Mouse (Mus musculus): ENCODE data around the gene Sycn. TPM values are rescaled to one million over a fixed set of nuclear protein-coding genes. Genes with fewer than 3 reads are reported as not detected.

Gene Sycn
- polyA plus RNA-seq, 1 experiment from 2014 or later = not detected

- no peak overlapping the region for H3K9ac ChIP-seq (replicated peaks)
- 93% methylated on average over 11 of the region's 11 CpGs for WGBS
- no peak for ATAC-seq (replicated peaks)
- H3K4me1 ChIP-seq = no peaks in the 10 kb centered on the region
- H3K27me3 ChIP-seq = no peaks in the 10 kb centered on the region
- no peak overlapping the region for H3K27ac ChIP-seq (replicated peaks)
- H3K4me2 ChIP-seq (replicated peaks) = no peak overlapping the region
- no peaks in the 10 kb centered on the region for H3K9me3 ChIP-seq
- H3K4me3 ChIP-seq = no peak overlapping the region
- peaks cover 36% of the 10 kb centered on the region for H3K36me3 ChIP-seq
These were observed 21.3 kb downstream of the Sycn start for GRCm38 (mm10) chr7:28561967-28562366.

DNA sequence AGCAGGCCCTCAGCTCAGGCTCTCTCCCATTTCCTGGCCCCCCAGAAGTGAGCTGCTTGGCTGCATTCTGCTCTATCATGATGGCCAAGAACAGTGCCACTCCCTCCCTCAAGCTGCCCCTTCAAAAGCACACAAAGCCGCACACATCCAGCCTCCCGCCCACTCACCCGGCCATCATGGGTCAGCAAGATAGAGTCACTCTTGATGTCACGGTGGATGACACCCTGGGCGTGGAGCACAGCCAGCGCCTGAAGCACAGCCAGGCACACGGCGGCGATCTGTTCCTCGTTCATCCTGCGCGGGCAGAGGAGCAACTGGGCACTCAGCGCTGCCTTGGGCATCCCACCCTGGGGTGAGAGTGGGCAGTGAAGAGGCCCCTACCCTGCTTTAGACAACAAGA lies 21.7 kb downstream of the Sycn start:
- Histone ChIP-seq H3K36me3 (peaks cover 40% of the 10 kb centered on the region), H3K4me1 (no peaks in the 10 kb centered on the region), H3K9me3 (no peaks in the 10 kb centered on the region), H3K9ac (replicated peaks) (no peak overlapping the region), H3K4me3 (no peak overlapping the region), H3K4me2 (replicated peaks) (no peak overlapping the region), H3K27ac (replicated peaks) (no peak overlapping the region), H3K27me3 (no peaks in the 10 kb centered on the region)
- 93% methylated on average over 13 of the region's 13 CpGs for WGBS
- ATAC-seq (replicated peaks) = no peak

DNA sequence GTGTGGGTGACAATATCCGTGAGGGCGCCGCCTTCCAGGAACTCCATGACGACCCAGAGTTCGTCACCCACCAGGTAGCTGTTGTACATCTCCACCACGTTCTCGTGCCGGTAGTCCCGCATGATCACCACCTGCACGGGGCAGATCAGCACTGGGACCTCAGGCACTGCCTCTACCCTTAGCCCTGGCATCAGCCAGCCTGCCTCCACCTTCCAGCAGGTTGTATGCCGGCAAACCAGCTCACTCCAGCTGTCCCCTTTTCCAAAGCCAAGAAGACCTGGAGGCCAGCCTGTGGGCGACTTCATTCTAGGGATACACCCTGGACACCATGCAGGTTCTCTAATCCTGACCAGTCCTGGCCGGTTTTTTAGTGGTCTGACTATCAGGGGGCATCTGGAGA lies 22.3 kb downstream of the Sycn start:
- H3K4me2 ChIP-seq (replicated peaks) = no peak overlapping the region
- ATAC-seq (replicated peaks) = no peak
- peaks cover 45% of the 10 kb centered on the region for H3K36me3 ChIP-seq
- 92% methylated on average over 13 of the region's 13 CpGs for WGBS
- no peak overlapping the region for H3K9ac ChIP-seq (replicated peaks)
- no peak overlapping the region for H3K4me3 ChIP-seq
- H3K27me3 ChIP-seq = no peaks in the 10 kb centered on the region
- H3K4me1 ChIP-seq = no peaks in the 10 kb centered on the region
- H3K9me3 ChIP-seq = no peaks in the 10 kb centered on the region
- H3K27ac ChIP-seq (replicated peaks) = no peak overlapping the region

GRCm38 (mm10) chr7:28565407-28565806 lies 24.7 kb downstream of the Sycn start:
- 65% methylated on average over 5 of the region's 5 CpGs for whole genome bisulfite sequencing
- H3K27me3 ChIP-seq = no peaks in the 10 kb centered on the region
- no peak overlapping the region for H3K4me3 ChIP-seq
- ATAC-seq (replicated peaks) = no peak
- no peaks in the 10 kb centered on the region for H3K9me3 ChIP-seq
- no peak overlapping the region for H3K4me2 ChIP-seq (replicated peaks)
- no peak overlapping the region for H3K9ac ChIP-seq (replicated peaks)
- peaks cover 32% of the 10 kb centered on the region for H3K36me3 ChIP-seq
- H3K4me1 ChIP-seq = peaks cover under 1% of the 10 kb centered on the region; the same call in 1 of the 2 replicates
- no peak overlapping the region for H3K27ac ChIP-seq (replicated peaks)

- H3K4me1 ChIP-seq = peaks cover 8% of the 10 kb centered on the region; the same call in 1 of the 2 replicates
- no peaks in the 10 kb centered on the region for H3K27me3 ChIP-seq
- H3K9me3 ChIP-seq = no peaks in the 10 kb centered on the region
- no peak overlapping the region for H3K4me3 ChIP-seq
- H3K27ac ChIP-seq (replicated peaks) = no peak overlapping the region
- ATAC-seq (replicated peaks) = no peak
- no peak overlapping the region for H3K9ac ChIP-seq (replicated peaks)
- no peak overlapping the region for H3K4me2 ChIP-seq (replicated peaks)
- peaks cover 27% of the 10 kb centered on the region for H3K36me3 ChIP-seq
- 90% methylated on average over 4 of the region's 4 CpGs for WGBS
These were observed 26.9 kb downstream of the Sycn start for GRCm38 (mm10) chr7:28567539-28567938.

DNA sequence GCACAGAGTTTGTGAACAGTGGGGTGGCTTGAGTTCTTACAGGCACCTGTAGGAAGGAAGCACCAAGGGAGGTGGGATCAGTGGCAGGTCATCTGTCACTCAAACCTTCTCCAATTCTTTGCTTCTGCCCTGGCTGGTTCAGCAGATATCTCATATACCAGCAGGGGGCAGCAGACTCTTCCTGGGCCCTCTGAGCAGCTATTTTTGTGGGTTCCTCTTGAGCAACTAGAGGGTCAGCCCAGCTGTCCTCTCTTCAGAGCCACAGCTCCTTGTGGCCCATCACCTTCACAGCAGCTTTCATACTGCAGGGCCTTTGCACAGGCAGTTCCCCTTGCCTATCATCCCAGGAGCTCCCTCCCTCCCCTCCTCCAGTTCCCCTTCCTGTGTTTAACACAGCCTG lies 27.6 kb downstream of the Sycn start:
- Histone ChIP-seq H3K9me3 (no peaks in the 10 kb centered on the region), H3K36me3 (peaks cover 27% of the 10 kb centered on the region), H3K27ac (replicated peaks) (no peak overlapping the region), H3K4me3 (no peak overlapping the region), H3K9ac (replicated peaks) (no peak overlapping the region), H3K4me2 (replicated peaks) (no peak overlapping the region), H3K27me3 (no peaks in the 10 kb centered on the region), H3K4me1 (peaks cover 8% of the 10 kb centered on the region; the same call in 1 of the 2 replicates)
- no peak for ATAC-seq (replicated peaks)

DNA sequence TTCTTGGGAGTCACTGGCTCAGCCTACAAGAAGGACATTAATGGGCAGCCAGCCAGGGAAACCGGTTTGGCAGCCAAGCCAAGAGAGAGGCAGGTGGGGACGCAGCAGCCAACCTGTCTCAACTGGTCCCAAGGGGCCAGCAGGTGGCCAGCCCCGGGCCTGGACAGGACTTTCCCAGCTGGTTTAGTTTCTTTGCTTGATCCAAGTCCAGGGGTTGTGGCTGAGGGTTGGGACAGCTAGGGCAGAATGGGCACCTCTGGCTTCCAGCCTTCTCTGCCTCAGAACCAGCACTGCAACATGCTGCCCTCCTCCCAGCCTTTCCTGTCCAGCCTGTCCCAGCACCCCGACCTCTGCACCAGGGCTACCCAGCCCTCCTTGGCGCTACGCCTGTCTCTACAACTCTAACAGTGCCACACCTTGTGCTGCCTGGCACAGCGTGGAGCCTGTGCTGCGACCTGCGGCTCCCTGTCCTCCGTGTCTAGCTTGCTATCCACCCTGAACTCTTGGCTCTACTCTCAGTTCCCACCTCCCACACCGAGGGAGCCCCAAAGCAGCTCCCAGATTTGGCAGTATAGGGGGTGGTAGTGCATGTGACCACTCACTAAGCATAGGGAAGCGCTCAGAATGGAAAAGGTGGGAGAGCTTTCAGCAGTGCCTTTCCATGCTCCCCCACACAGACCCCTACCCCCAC lies 29.8 kb downstream of the Sycn start:
- H3K36me3 ChIP-seq = peaks cover 16% of the 10 kb centered on the region
- H3K9ac ChIP-seq (replicated peaks) = no peak overlapping the region
- H3K4me3 ChIP-seq = no peak overlapping the region
- H3K9me3 ChIP-seq = no peaks in the 10 kb centered on the region
- WGBS = 67% methylated on average over 12 of the region's 12 CpGs
- H3K4me1 ChIP-seq = peaks cover 8% of the 10 kb centered on the region; the same call in 1 of the 2 replicates
- ATAC-seq (replicated peaks) = no peak
- no peaks in the 10 kb centered on the region for H3K27me3 ChIP-seq
- no peak overlapping the region for H3K4me2 ChIP-seq (replicated peaks)
- 0 out of 2 replicates have a peak overlapping the region, but pooled peaks have one; percentile 10 for H3K27ac ChIP-seq (replicated peaks)

GRCm38 (mm10) chr7:28570982-28571682 lies 30.4 kb downstream of the Sycn start:
- Histone ChIP-seq H3K27ac (replicated peaks) (0 out of 2 replicates have a peak overlapping the region, but pooled peaks have one; percentile 8), H3K36me3 (peaks cover 16% of the 10 kb centered on the region), H3K9ac (replicated peaks) (no peak overlapping the region), H3K4me2 (replicated peaks) (no peak overlapping the region), H3K27me3 (no peaks in the 10 kb centered on the region), H3K9me3 (no peaks in the 10 kb centered on the region), H3K4me3 (no peak overlapping the region), H3K4me1 (peaks cover 8% of the 10 kb centered on the region; the same call in 1 of the 2 replicates)
- WGBS = 50% methylated on average over 5 of the region's 5 CpGs
- ATAC-seq (replicated peaks) = no peak

- no peak for ATAC-seq (replicated peaks)
- H3K4me2 ChIP-seq (replicated peaks) = no peak overlapping the region
- H3K9me3 ChIP-seq = no peaks in the 10 kb centered on the region
- no peak overlapping the region for H3K4me3 ChIP-seq
- peaks cover 2% of the 10 kb centered on the region for H3K36me3 ChIP-seq
- no peak overlapping the region for H3K27ac ChIP-seq (replicated peaks)
- peaks cover 24% of the 10 kb centered on the region for H3K4me1 ChIP-seq
- H3K27me3 ChIP-seq = no peaks in the 10 kb centered on the region
- no peak overlapping the region for H3K9ac ChIP-seq (replicated peaks)
- 94% methylated on average over 5 of the region's 5 CpGs for WGBS
These were observed 32.0 kb downstream of the Sycn start for GRCm38 (mm10) chr7:28572689-28573088.

DNA sequence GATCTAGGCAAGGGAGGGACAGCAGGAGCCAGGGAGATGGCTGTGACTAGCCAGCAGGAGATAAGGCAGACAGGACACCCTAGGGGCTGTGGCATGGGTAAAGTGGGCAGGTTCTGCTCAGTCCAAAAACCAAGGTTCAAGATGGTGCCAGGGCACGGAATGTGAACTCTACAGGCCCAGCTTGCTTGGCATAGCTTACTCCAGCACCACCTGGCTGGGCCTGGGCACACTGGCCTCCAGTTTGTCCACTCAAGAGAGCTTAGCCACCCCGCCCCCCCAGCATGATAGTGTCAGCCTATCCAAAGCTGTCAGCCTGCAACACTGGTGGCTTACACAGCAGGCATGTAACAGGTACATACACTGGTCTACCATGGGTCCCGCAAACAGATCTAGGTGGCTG lies 32.6 kb downstream of the Sycn start:
- no peak overlapping the region for H3K4me2 ChIP-seq (replicated peaks)
- H3K9me3 ChIP-seq = no peaks in the 10 kb centered on the region
- WGBS = 96% methylated on average over 3 of the region's 3 CpGs
- ATAC-seq (replicated peaks) = no peak
- no peak overlapping the region for H3K27ac ChIP-seq (replicated peaks)
- H3K27me3 ChIP-seq = no peaks in the 10 kb centered on the region
- no peak overlapping the region for H3K4me3 ChIP-seq
- H3K36me3 ChIP-seq = no peaks in the 10 kb centered on the region
- peaks cover 25% of the 10 kb centered on the region for H3K4me1 ChIP-seq
- no peak overlapping the region for H3K9ac ChIP-seq (replicated peaks)

GRCm38 (mm10) chr7:28575597-28575996 lies 34.9 kb downstream of the Sycn start:
- Histone ChIP-seq H3K27me3 (no peaks in the 10 kb centered on the region), H3K4me2 (replicated peaks) (no peak overlapping the region), H3K4me1 (peaks cover 23% of the 10 kb centered on the region), H3K27ac (replicated peaks) (no peak overlapping the region), H3K9ac (replicated peaks) (no peak overlapping the region), H3K4me3 (no peak overlapping the region), H3K9me3 (no peaks in the 10 kb centered on the region), H3K36me3 (no peaks in the 10 kb centered on the region)
- no peak for ATAC-seq (replicated peaks)
- 95% methylated on average over 11 of the region's 11 CpGs for WGBS

- no peaks in the 10 kb centered on the region for H3K9me3 ChIP-seq
- no peak overlapping the region for H3K9ac ChIP-seq (replicated peaks)
- H3K27me3 ChIP-seq = no peaks in the 10 kb centered on the region
- peak; percentile 82 for ATAC-seq (replicated peaks)
- H3K27ac ChIP-seq (replicated peaks) = peak overlapping the region; percentile 19; the same call in 1 of the 2 replicates
- WGBS = 74% methylated on average over 5 of the region's 5 CpGs
- H3K36me3 ChIP-seq = no peaks in the 10 kb centered on the region
- no peak overlapping the region for H3K4me2 ChIP-seq (replicated peaks)
- peaks cover 17% of the 10 kb centered on the region for H3K4me1 ChIP-seq
- no peak overlapping the region for H3K4me3 ChIP-seq
These were observed 35.7 kb downstream of the Sycn start for GRCm38 (mm10) chr7:28576271-28576914.

Measured in forebrain, embryonic 15.5 days (tissue).